Mouse (Mus musculus): ENCODE measurements around the gene Gm2030. TPM values are rescaled to one million over a fixed set of nuclear protein-coding genes. Genes with fewer than 3 reads are reported as not detected.
"Not testable (repeated sequence)": the region's sequence is repeated elsewhere in the genome, so short reads cannot be mapped to it uniquely, and the experiment has no call there.

Gm2030 gene
- polyA plus RNA-seq (2016; fragmentation: Nextera tagmentation; extraction: Ambion mirVana) = not detected in 2 replicates

DNA sequence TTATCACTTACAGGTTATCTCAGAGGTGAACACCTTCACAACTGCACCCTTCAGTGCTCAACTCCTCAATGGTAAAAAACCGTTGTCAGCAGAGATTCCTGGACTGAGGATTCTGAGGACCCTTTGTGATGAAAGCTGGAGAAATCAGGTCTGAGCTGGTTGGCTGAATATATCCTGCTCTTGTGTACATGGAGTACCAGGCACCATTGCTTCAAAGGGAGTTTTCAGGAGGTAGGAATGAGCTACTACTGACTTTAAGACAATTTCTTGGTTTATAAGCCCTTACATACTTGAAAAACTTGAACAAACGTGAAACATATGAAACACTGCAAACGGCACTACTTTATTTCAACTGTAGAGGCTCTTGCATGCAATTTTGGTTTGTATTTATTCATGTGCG, at the start of gene Gm2030:
Gm2030 (minus strand) TSS at position 101 of the 400 bp plus-strand sequence.
- H3K4me1 ChIP-seq; H3K9me3 ChIP-seq (replicated peaks); H3K27me3 ChIP-seq; H3K4me2 ChIP-seq (replicated peaks); H3K27ac ChIP-seq; ATAC-seq (ENCODE audit: low FRiP score); H3K36me3 ChIP-seq; H3K9ac ChIP-seq; H3K4me3 ChIP-seq: not testable (repeated sequence)
- WGBS = 83% methylated on average over 4 of the region's 4 CpGs

Other genes with a start within 250 kb of the Gm2030 start
- not detected in 2 replicates for gene Gm2012, start 78.7 kb downstream of the Gm2030 start, polyA plus RNA-seq (2016; fragmentation: Nextera tagmentation; extraction: Ambion mirVana)
- gene Slx, start 235.5 kb upstream of the Gm2030 start, polyA plus RNA-seq (2016; fragmentation: Nextera tagmentation; extraction: Ambion mirVana) = not detected in 2 replicates

All from hindbrain, embryonic 12.5 days (tissue).